Mouse (Mus musculus) intestine, embryonic 14.5 days (tissue): ENCODE data around the gene Ptpn11. TPM values are rescaled to one million over a fixed set of nuclear protein-coding genes. Genes with fewer than 3 reads are reported as not detected.

ENCODE experiments used
- ATAC-seq: fragments of 200-750 bp; cut with Nextera tagmentation; replicated peaks from 2 replicates; pipeline ENCODE4 v1.8.0; 2017; ENCODE audit warnings: low read depth, moderate number of reproducible peaks, moderate TSS enrichment, moderate library complexity; ENCODE audit not compliant: low FRiP score, low TSS enrichment
- DNase-seq: peaks from one replicate; pipeline ENCODE4 v3.0.0-alpha.2; 2018; ENCODE audit warnings: low spot score
- H3K27ac ChIP-seq: fragments of 300-500 bp; sonication (generic); 2 replicates; pipeline ENCODE4 v1.5.1; 2014; ENCODE audit warnings: low read depth, mild to moderate bottlenecking, control low read depth
- H3K27me3 ChIP-seq: fragments of 300-500 bp; sonication (generic); replicated peaks from 2 replicates; pipeline ENCODE4 v1.6.1; 2014; ENCODE audit warnings: low read length, control low read depth; ENCODE audit not compliant: control insufficient read depth, insufficient read depth
- H3K36me3 ChIP-seq: fragments of 300-500 bp; sonication (generic); 2 replicates; pipeline ENCODE4 v1.6.1; 2014; ENCODE audit warnings: low read length, control low read depth; ENCODE audit not compliant: control insufficient read depth, insufficient read depth
- H3K4me1 ChIP-seq: fragments of 300-500 bp; sonication (generic); replicated peaks from 2 replicates; pipeline ENCODE4 v1.6.1; 2014; ENCODE audit warnings: low read length, control low read depth, mixed read lengths; ENCODE audit not compliant: control insufficient read depth, insufficient read depth
- H3K4me2 ChIP-seq: fragments of 300-500 bp; sonication (generic); 2 replicates; pipeline ENCODE4 v1.6.1; 2014; ENCODE audit warnings: low read length
- H3K4me3 ChIP-seq: fragments of 300-500 bp; sonication (generic); 2 replicates; pipeline ENCODE4 v1.5.1; 2014; ENCODE audit warnings: low read depth, low read length, control low read depth, mixed read lengths
- H3K9ac ChIP-seq: fragments of 300-500 bp; sonication (generic); 2 replicates; pipeline ENCODE4 v1.6.1; 2014; ENCODE audit warnings: mild to moderate bottlenecking, low read length
- H3K9me3 ChIP-seq: fragments of 300-500 bp; sonication (generic); 2 replicates; pipeline ENCODE4 v1.6.1; 2016; ENCODE audit warnings: low read length, control low read depth; ENCODE audit not compliant: control insufficient read depth
- WGBS: fragments of 180-500 bp; shearing (Covaris S2); extraction: QIAGEN DNeasy Blood & Tissue Kit; methylation state at CpG from one replicate; pipeline ENCODE4 v1.1.7; 2014; 5-methylcytosine and 5-hydroxymethylcytosine counted together
- polyA plus RNA-seq: library from polyadenylated mRNA; unstranded; fragments of >200 nt; fragmentation: Nextera tagmentation; extraction: Ambion mirVana; gene quantifications from 2 replicates; pipeline ENCODE4 v1.2.1, GENCODE M21; 2014

The Ptpn11 gene
- polyA plus RNA-seq, 1 experiment from 2014 or later = 23.2 TPM

- no peak for DNase-seq
- no peak for ATAC-seq
- H3K4me2 ChIP-seq = no peak overlapping the region
- peaks cover 84% of the 10 kb centered on the region for H3K36me3 ChIP-seq
- H3K4me3 ChIP-seq = no peak overlapping the region
- no peak overlapping the region for H3K9ac ChIP-seq
- no peaks in the 10 kb centered on the region for H3K4me1 ChIP-seq
- WGBS = 90% methylated on average over 14 of the region's 14 CpGs
- H3K27me3 ChIP-seq = no peaks in the 10 kb centered on the region
- H3K27ac ChIP-seq = no peak overlapping the region
- H3K9me3 ChIP-seq = no peaks in the 10 kb centered on the region
Observed at GRCm38 (mm10) chr5:121142431-121143119, 48.6 kb downstream of the Ptpn11 start.

GRCm38 (mm10) chr5:121140276-121140675 is 50.9 kb downstream of the Ptpn11 start:
- H3K27ac ChIP-seq = no peak overlapping the region
- 79% methylated on average over 7 of the region's 7 CpGs for WGBS
- ATAC-seq = no peak
- H3K4me3 ChIP-seq = no peak overlapping the region
- H3K36me3 ChIP-seq = peaks cover 88% of the 10 kb centered on the region
- no peak overlapping the region for H3K9ac ChIP-seq
- no peak for DNase-seq
- H3K9me3 ChIP-seq = no peaks in the 10 kb centered on the region
- H3K27me3 ChIP-seq = no peaks in the 10 kb centered on the region
- H3K4me2 ChIP-seq = no peak overlapping the region
- no peaks in the 10 kb centered on the region for H3K4me1 ChIP-seq

GRCm38 (mm10) chr5:121137125-121137524 is 54.1 kb downstream of the Ptpn11 start:
- ATAC-seq = no peak
- H3K9ac ChIP-seq = no peak overlapping the region
- WGBS = 97% methylated on average over 8 of the region's 8 CpGs

GRCm38 (mm10) chr5:121131801-121132200 is 59.4 kb downstream of the Ptpn11 start:
- 82% methylated on average over 3 of the region's 3 CpGs for WGBS
- ATAC-seq = no peak
- Histone ChIP-seq H3K36me3 (peaks cover 58% of the 10 kb centered on the region), H3K27ac (no peak overlapping the region), H3K9ac (no peak overlapping the region), H3K4me1 (no peaks in the 10 kb centered on the region), H3K4me3 (no peak overlapping the region), H3K4me2 (no peak overlapping the region), H3K9me3 (no peaks in the 10 kb centered on the region), H3K27me3 (no peaks in the 10 kb centered on the region)
- no peak for DNase-seq

More at GRCm38 (mm10) chr5:121137125-121137524, 54.1 kb downstream of the Ptpn11 start:
- Histone ChIP-seq H3K27ac (no peak overlapping the region), H3K36me3 (peaks cover 90% of the 10 kb centered on the region), H3K4me2 (no peak overlapping the region), H3K4me1 (no peaks in the 10 kb centered on the region), H3K27me3 (no peaks in the 10 kb centered on the region), H3K9me3 (no peaks in the 10 kb centered on the region), H3K4me3 (no peak overlapping the region)
- no peak for DNase-seq

GRCm38 (mm10) chr5:121129254-121129653 is 61.9 kb downstream of the Ptpn11 start:
- 91% methylated on average over 5 of the region's 5 CpGs for WGBS
- DNase-seq (no peak), ATAC-seq (no peak)
- H3K4me2 ChIP-seq = no peak overlapping the region
- H3K27ac ChIP-seq = no peak overlapping the region
- H3K9me3 ChIP-seq = no peaks in the 10 kb centered on the region
- no peaks in the 10 kb centered on the region for H3K27me3 ChIP-seq
- no peak overlapping the region for H3K4me3 ChIP-seq
- peaks cover 32% of the 10 kb centered on the region for H3K36me3 ChIP-seq
- H3K4me1 ChIP-seq = no peaks in the 10 kb centered on the region
- H3K9ac ChIP-seq = no peak overlapping the region

- H3K36me3 ChIP-seq = peaks cover 5% of the 10 kb centered on the region; the same call in 1 of the 2 replicates
- H3K4me1 ChIP-seq = no peaks in the 10 kb centered on the region
- no peak for DNase-seq
- H3K4me2 ChIP-seq = no peak overlapping the region
- H3K9ac ChIP-seq = no peak overlapping the region
- no peaks in the 10 kb centered on the region for H3K27me3 ChIP-seq
- 75% methylated on average over 2 of the region's 2 CpGs for WGBS
- no peak overlapping the region for H3K4me3 ChIP-seq
- ATAC-seq = no peak
- no peaks in the 10 kb centered on the region for H3K9me3 ChIP-seq
- no peak overlapping the region for H3K27ac ChIP-seq
Observed at GRCm38 (mm10) chr5:121126051-121126450, 65.1 kb downstream of the Ptpn11 start.

- H3K36me3 ChIP-seq = peaks cover 5% of the 10 kb centered on the region; the same call in 1 of the 2 replicates
- H3K9ac ChIP-seq = no peak overlapping the region
- no peaks in the 10 kb centered on the region for H3K9me3 ChIP-seq
- no peak overlapping the region for H3K27ac ChIP-seq
- no peak overlapping the region for H3K4me2 ChIP-seq
- H3K4me3 ChIP-seq = no peak overlapping the region
- 88% methylated on average over 14 of the region's 14 CpGs for WGBS
- H3K27me3 ChIP-seq = no peaks in the 10 kb centered on the region
- H3K4me1 ChIP-seq = no peaks in the 10 kb centered on the region
- DNase-seq = no peak
- no peak for ATAC-seq
Observed at GRCm38 (mm10) chr5:121125563-121125962, 65.6 kb downstream of the Ptpn11 start.

GRCm38 (mm10) chr5:121124208-121125185 is 66.7 kb downstream of the Ptpn11 start:
- H3K27me3 ChIP-seq = no peaks in the 10 kb centered on the region
- no peak for DNase-seq
- H3K4me3 ChIP-seq = no peak overlapping the region
- no peaks in the 10 kb centered on the region; the same call in 1 of the 2 replicates for H3K36me3 ChIP-seq
- no peak overlapping the region for H3K4me2 ChIP-seq
- no peaks in the 10 kb centered on the region for H3K4me1 ChIP-seq
- no peak for ATAC-seq
- no peak overlapping the region for H3K27ac ChIP-seq
- no peak overlapping the region for H3K9ac ChIP-seq
- H3K9me3 ChIP-seq = no peaks in the 10 kb centered on the region
- 59% methylated on average over 5 of the region's 5 CpGs for WGBS
